Mouse (Mus musculus): ENCODE data around the gene Ptger2. TPM values are rescaled to one million over a fixed set of nuclear protein-coding genes. Genes with fewer than 3 reads are reported as not detected.
"Not testable (repeated sequence)": the region's sequence is repeated elsewhere in the genome, so short reads cannot be mapped to it uniquely, and the experiment has no call there.

Ptger2 gene
- polyA plus RNA-seq (2015; fragmentation: Nextera tagmentation; extraction: Ambion mirVana) = 0.48 and 0.91 TPM in 2 replicates

DNA sequence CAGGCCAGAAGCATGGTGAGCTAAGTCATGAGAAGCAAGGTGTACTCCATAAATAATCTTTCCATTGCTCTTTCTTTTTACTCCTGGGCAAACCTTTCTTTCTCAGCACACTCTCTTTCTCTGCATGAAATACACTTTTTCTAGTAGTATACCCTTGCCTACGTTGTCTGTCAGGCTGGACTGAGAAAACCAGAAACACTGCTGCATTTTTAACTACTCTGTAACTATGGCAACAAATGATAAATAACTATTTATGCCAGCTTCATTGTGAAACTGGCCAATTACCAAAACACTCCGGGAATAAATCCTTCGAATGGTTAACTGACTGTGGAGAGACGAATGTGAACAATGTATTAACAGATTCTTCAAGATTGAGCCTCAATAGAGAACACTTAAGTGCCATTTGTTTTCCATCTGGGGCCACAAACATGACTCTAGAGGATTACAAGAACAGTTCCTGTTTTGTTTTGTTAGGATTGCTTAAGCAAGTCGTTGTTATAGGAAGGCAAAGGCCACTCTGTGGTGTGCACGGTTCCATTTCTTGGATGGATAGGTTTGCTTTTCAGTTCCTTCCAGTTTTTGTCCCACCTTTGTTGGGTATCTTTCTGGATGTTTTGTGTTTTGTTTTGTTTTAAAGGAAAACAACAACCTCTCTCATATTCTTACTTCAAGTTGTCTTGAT, at the start of gene Ptger2:
TSS of gene Ptger2 (plus strand) at position 522 of the 682 bp plus-strand sequence.
- peak within 1 kb of the TSS; percentile 52 for H3K4me3 ChIP-seq (ENCODE audit: low read length)
- H3K9ac ChIP-seq (replicated peaks; ENCODE audit: low read length) = peak within 1 kb of the TSS; percentile 51
- peak within 1 kb of the TSS; percentile 86 for H3K4me2 ChIP-seq (replicated peaks; ENCODE audit: low read depth, low read length)
- 55% methylated on average over 6 of the region's 6 CpGs for WGBS
- H3K9me3 ChIP-seq (ENCODE audit: low read length); H3K36me3 ChIP-seq (ENCODE audit: insufficient read depth, low read length); ATAC-seq (ENCODE audit: low FRiP score, low TSS enrichment); H3K27ac ChIP-seq (ENCODE audit: low read length): not testable (repeated sequence)
- peaks cover 17% of the 10 kb centered on the region for H3K27me3 ChIP-seq (ENCODE audit: insufficient read depth, low read length)
- H3K4me1 ChIP-seq (ENCODE audit: insufficient read depth, low read length) = peaks cover 12% of the 10 kb centered on the region; the same call in 1 of the 2 replicates

DNA sequence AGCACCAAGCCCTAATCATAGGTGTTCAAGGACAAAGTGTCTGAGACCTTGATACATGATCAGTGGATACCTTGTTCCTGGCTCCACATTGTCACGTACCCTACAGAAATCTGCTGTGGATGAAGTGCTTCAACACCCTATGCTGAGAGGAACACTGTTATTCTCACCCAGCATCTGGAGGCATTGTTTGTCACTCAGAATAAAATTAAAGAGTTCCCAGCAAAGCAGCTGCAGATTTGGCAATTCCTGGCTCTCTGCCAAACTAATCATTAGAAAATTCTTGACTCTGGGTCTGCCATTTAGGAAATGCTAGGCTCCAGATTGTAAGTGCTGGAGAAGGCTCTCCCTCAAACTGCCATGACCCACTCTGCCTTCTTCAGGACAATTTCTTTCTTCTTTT, 27.2 kb upstream of the Ptger2 start:
- Histone ChIP-seq H3K36me3 (ENCODE audit: insufficient read depth, low read length) (no peaks in the 10 kb centered on the region), H3K27me3 (ENCODE audit: insufficient read depth, low read length) (no peaks in the 10 kb centered on the region), H3K4me2 (replicated peaks; ENCODE audit: low read depth, low read length) (no peak overlapping the region), H3K4me3 (ENCODE audit: low read length) (no peak overlapping the region), H3K9ac (replicated peaks; ENCODE audit: low read length) (no peak overlapping the region), H3K27ac (ENCODE audit: low read length) (no peak overlapping the region), H3K4me1 (ENCODE audit: insufficient read depth, low read length) (no peaks in the 10 kb centered on the region), H3K9me3 (ENCODE audit: low read length) (no peaks in the 10 kb centered on the region)
- 94% methylated on average over 1 of the region's 1 CpGs for WGBS
- no peak for ATAC-seq (ENCODE audit: low FRiP score, low TSS enrichment)

DNA sequence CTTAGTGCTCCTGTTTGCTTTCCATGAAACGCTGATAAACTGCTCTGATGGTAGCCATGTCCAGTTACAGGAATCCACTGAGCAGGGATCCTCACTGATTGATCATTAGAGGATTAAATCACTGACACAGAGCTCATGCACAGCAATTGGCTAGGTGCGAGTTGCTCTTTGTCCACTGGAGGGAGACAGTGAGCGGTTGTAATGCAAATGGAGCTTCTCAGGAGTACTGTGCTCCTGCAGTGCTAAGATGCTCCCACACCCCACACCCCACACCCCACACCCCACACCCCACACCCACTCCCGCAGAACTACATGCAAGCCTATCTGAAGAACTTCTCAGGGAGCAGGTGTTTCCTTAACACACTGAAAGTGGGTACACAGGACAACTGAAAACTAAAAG, 10.7 kb upstream of the Ptger2 start:
- H3K9ac ChIP-seq (replicated peaks; ENCODE audit: low read length); H3K36me3 ChIP-seq (ENCODE audit: insufficient read depth, low read length); H3K4me2 ChIP-seq (replicated peaks; ENCODE audit: low read depth, low read length); H3K27ac ChIP-seq (ENCODE audit: low read length); H3K4me3 ChIP-seq (ENCODE audit: low read length); H3K4me1 ChIP-seq (ENCODE audit: insufficient read depth, low read length); H3K27me3 ChIP-seq (ENCODE audit: insufficient read depth, low read length); H3K9me3 ChIP-seq (ENCODE audit: low read length): not testable (repeated sequence)
- peak; percentile 42; the same call in 1 of the 2 replicates for ATAC-seq (ENCODE audit: low FRiP score, low TSS enrichment)
- WGBS = 6% methylated on average over 4 of the region's 4 CpGs

DNA sequence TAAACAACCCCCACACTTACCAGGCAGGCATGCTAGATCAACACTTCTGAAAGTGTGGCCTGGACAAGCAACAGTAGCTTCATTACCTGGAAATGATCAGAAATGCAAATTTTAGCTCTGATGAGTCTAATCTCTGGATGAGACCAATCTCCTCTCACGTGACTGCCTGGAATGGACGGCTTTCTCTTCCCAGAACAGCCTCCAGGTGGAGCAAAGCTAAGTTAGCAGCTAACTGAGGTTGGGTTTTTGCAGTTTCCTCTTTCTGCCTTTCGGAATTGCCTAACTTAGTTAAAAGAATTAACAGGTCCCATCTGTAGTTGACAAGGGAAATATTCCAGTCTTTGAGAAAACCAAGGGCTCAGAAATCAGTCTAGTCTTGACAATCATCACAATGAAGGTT, 8.1 kb upstream of the Ptger2 start:
- WGBS = 29% methylated on average over 3 of the region's 3 CpGs
- Histone ChIP-seq H3K4me1 (ENCODE audit: insufficient read depth, low read length) (no peaks in the 10 kb centered on the region), H3K4me3 (ENCODE audit: low read length) (no peak overlapping the region), H3K27ac (ENCODE audit: low read length) (no peak overlapping the region), H3K9ac (replicated peaks; ENCODE audit: low read length) (no peak overlapping the region), H3K36me3 (ENCODE audit: insufficient read depth, low read length) (no peaks in the 10 kb centered on the region), H3K4me2 (replicated peaks; ENCODE audit: low read depth, low read length) (no peak overlapping the region), H3K9me3 (ENCODE audit: low read length) (no peaks in the 10 kb centered on the region), H3K27me3 (ENCODE audit: insufficient read depth, low read length) (no peaks in the 10 kb centered on the region; the same call in 1 of the 2 replicates)
- ATAC-seq (ENCODE audit: low FRiP score, low TSS enrichment) = no peak; the same call in 1 of the 2 replicates

DNA sequence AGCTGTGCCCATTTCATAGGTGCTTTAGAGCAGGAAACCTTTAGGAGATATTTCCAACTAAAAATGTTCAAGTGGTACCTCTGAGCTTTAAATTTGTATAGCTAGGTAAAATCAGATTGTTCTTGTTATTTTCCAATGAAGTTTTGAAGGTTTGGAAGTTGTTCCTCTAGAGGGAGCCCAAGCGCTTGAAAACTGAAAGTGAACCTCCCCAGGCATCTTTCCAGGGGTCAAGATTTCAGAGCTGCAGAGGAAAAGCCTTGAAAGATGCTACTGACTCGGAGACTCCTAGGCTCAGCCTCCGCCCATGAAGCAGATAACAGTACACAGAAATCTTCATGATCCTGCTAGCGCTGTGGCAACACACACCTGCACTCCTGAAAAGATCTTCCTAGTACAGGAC, 6.5 kb upstream of the Ptger2 start:
- Histone ChIP-seq H3K27ac (ENCODE audit: low read length) (no peak overlapping the region), H3K4me3 (ENCODE audit: low read length) (no peak overlapping the region), H3K4me2 (replicated peaks; ENCODE audit: low read depth, low read length) (no peak overlapping the region), H3K9me3 (ENCODE audit: low read length) (no peaks in the 10 kb centered on the region), H3K36me3 (ENCODE audit: insufficient read depth, low read length) (no peaks in the 10 kb centered on the region), H3K4me1 (ENCODE audit: insufficient read depth, low read length) (no peaks in the 10 kb centered on the region), H3K9ac (replicated peaks; ENCODE audit: low read length) (no peak overlapping the region), H3K27me3 (ENCODE audit: insufficient read depth, low read length) (no peaks in the 10 kb centered on the region; the same call in 1 of the 2 replicates)
- ATAC-seq (ENCODE audit: low FRiP score, low TSS enrichment) = no peak; the same call in 1 of the 2 replicates
- 11% methylated on average over 4 of the region's 4 CpGs for WGBS

DNA sequence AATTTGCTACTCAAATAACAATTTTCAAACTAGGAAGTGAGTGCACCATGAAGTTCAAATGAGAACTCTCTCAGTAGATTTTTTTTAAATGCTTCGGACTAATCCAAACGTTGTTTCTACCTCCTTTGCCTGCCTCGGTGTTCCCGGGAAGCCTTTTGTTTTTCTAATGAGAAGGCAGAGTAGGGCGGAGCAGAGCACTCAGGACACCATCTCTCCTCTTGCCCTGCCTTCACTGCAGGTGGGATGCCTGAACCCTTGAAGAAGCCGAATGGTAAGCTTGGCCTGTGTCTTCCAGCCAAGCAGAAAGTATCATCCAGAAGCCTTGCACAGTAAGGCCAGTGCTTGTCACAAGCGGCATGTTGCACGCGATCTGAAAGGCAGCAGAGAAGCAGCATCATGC, 3.9 kb upstream of the Ptger2 start:
- H3K36me3 ChIP-seq (ENCODE audit: insufficient read depth, low read length) = no peaks in the 10 kb centered on the region
- no peak overlapping the region for H3K4me2 ChIP-seq (replicated peaks; ENCODE audit: low read depth, low read length)
- no peaks in the 10 kb centered on the region for H3K9me3 ChIP-seq (ENCODE audit: low read length)

DNA sequence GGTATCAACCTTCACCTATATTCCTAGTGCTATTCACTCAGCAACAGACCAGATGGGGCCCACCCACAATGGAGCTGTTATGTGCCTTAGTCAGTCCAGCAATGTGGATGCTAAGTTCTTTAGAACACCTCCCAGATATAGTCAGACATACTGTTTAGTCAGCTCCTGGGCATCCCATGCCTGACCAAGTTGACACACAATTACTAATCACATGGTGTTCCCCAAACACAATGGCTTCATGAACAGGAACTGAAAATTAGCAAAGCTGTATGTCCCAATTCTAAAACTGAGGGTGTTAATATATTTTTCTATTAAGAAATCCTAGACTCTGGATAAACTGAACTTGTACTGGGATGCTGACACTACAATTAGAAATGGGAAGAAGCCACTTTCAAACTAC, 1.7 kb upstream of the Ptger2 start:
- ATAC-seq (ENCODE audit: low FRiP score, low TSS enrichment) = no peak
- Histone ChIP-seq H3K36me3 (ENCODE audit: insufficient read depth, low read length) (no peaks in the 10 kb centered on the region), H3K27me3 (ENCODE audit: insufficient read depth, low read length) (peaks cover 17% of the 10 kb centered on the region), H3K27ac (ENCODE audit: low read length) (no peak overlapping the region), H3K9me3 (ENCODE audit: low read length) (no peaks in the 10 kb centered on the region), H3K9ac (replicated peaks; ENCODE audit: low read length) (no peak overlapping the region), H3K4me1 (ENCODE audit: insufficient read depth, low read length) (peaks cover 12% of the 10 kb centered on the region; the same call in 1 of the 2 replicates), H3K4me3 (ENCODE audit: low read length) (no peak overlapping the region), H3K4me2 (replicated peaks; ENCODE audit: low read depth, low read length) (no peak overlapping the region)

More for the DNA sequence above, 3.9 kb upstream of the Ptger2 start:
- H3K9ac ChIP-seq (replicated peaks; ENCODE audit: low read length) = no peak overlapping the region
- WGBS = 44% methylated on average over 9 of the region's 9 CpGs
- H3K27ac ChIP-seq (ENCODE audit: low read length) = no peak overlapping the region
- ATAC-seq (ENCODE audit: low FRiP score, low TSS enrichment) = no peak
- H3K4me3 ChIP-seq (ENCODE audit: low read length) = no peak overlapping the region
- H3K27me3 ChIP-seq (ENCODE audit: insufficient read depth, low read length) = peaks cover 5% of the 10 kb centered on the region; the same call in 1 of the 2 replicates
- H3K4me1 ChIP-seq (ENCODE audit: insufficient read depth, low read length) = peaks cover 7% of the 10 kb centered on the region; the same call in 1 of the 2 replicates

DNA sequence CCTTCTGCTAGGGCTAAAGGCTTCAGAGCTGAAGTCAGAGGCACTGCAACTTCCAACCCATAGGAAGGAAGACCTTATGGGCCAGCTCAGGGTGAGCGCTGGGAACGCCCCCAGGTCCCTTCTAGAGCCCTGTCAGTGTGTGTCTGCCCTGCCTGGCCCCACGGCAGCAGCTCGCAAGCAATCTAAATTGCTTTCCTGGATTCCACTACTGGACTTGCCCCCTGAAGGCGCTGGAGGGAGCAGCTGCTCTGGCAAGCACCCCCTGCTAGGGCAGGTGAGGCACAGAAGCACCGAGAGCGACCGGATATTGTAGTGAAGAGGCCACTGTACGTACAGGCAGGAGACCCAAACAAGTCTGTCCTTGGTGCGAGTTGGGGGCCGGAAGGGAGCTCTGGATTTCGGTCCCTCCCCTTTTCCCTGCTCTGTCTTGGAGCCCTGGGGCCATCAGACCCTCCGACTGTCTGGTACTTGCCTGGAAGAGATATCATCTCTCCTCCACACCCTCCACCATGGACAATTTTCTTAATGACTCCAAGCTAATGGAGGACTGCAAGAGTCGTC, 541 bp downstream of the Ptger2 start:
- Histone ChIP-seq H3K4me3 (ENCODE audit: low read length) (peak overlapping the region; percentile 52), H3K27me3 (ENCODE audit: insufficient read depth, low read length) (peaks cover 17% of the 10 kb centered on the region), H3K9me3 (ENCODE audit: low read length) (no peaks in the 10 kb centered on the region), H3K27ac (ENCODE audit: low read length) (no peak overlapping the region), H3K9ac (replicated peaks; ENCODE audit: low read length) (peak overlapping the region; percentile 51), H3K4me2 (replicated peaks; ENCODE audit: low read depth, low read length) (peak overlapping the region; percentile 86), H3K4me1 (ENCODE audit: insufficient read depth, low read length) (peaks cover 12% of the 10 kb centered on the region; the same call in 1 of the 2 replicates), H3K36me3 (ENCODE audit: insufficient read depth, low read length) (no peaks in the 10 kb centered on the region)
- peak; percentile 76; the same call in 1 of the 2 replicates for ATAC-seq (ENCODE audit: low FRiP score, low TSS enrichment)
- 2% methylated on average over 14 of the region's 14 CpGs for WGBS

DNA sequence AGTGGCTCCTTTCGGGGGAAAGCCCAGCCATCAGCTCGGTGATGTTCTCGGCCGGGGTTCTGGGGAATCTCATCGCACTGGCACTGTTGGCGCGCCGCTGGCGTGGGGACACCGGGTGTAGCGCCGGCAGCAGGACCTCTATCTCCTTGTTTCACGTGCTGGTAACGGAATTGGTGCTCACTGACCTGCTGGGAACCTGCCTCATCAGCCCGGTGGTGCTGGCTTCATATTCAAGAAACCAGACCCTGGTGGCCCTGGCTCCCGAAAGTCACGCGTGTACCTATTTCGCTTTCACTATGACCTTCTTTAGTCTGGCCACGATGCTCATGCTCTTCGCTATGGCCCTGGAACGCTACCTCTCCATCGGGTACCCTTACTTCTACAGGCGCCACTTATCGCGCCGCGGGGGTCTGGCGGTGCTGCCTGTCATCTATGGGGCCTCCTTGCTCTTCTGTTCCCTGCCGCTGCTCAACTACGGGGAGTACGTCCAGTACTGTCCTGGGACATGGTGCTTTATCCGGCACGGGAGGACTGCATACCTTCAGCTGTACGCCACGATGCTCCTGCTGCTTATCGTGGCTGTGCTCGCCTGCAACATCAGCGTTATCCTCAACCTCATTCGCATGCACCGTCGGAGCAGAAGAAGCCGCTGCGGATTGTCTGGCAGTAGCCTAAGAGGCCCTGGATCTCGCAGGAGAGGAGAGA, 1.2 kb downstream of the Ptger2 start:
- Histone ChIP-seq H3K4me3 (ENCODE audit: low read length) (peak overlapping the region; percentile 52), H3K4me2 (replicated peaks; ENCODE audit: low read depth, low read length) (peak overlapping the region; percentile 86), H3K27me3 (ENCODE audit: insufficient read depth, low read length) (peaks cover 17% of the 10 kb centered on the region), H3K9me3 (ENCODE audit: low read length) (no peaks in the 10 kb centered on the region), H3K36me3 (ENCODE audit: insufficient read depth, low read length) (no peaks in the 10 kb centered on the region), H3K9ac (replicated peaks; ENCODE audit: low read length) (peak overlapping the region; percentile 51), H3K4me1 (ENCODE audit: insufficient read depth, low read length) (peaks cover 12% of the 10 kb centered on the region; the same call in 1 of the 2 replicates), H3K27ac (ENCODE audit: low read length) (no peak overlapping the region)
- 2% methylated on average over 45 of the region's 45 CpGs for WGBS
- ATAC-seq (ENCODE audit: low FRiP score, low TSS enrichment) = peak; percentile 44; the same call in 1 of the 2 replicates

Measured in kidney, embryonic 16.5 days (tissue).